Mouse (Mus musculus): ENCODE measurements around the gene Ephb2. TPM values are rescaled to one million over a fixed set of nuclear protein-coding genes. Genes with fewer than 3 reads are reported as not detected.

Ephb2 gene
- polyA plus RNA-seq, 1 experiment from 2014 or later = 4.6 TPM

GRCm38 (mm10) chr4:136601476-136601875 lies 234.3 kb downstream of the Ephb2 start:
- no peaks in the 10 kb centered on the region for H3K36me3 ChIP-seq (ENCODE audit: insufficient read depth, low read length)
- peak overlapping the region; percentile 56 for H3K4me2 ChIP-seq (ENCODE audit: low read length)
- WGBS = 3% methylated on average over 13 of the region's 13 CpGs
- TF ChIP-seq CTCF (IDR thresholded peaks at IDR 0.05; ENCODE audit: low read depth) = no peak
- peak overlapping the region; percentile 97 for H3K4me3 ChIP-seq (replicated peaks; ENCODE audit: low read depth, low read length)
- H3K9me3 ChIP-seq (replicated peaks; ENCODE audit: low read length) = no peaks in the 10 kb centered on the region
- H3K27me3 ChIP-seq (ENCODE audit: insufficient read depth, low read length) = no peaks in the 10 kb centered on the region
- ATAC-seq (replicated peaks; ENCODE audit: low FRiP score, low read depth) (no peak), DNase-seq (ENCODE audit: low spot score) (peak; percentile 35)
- peaks cover 6% of the 10 kb centered on the region for H3K4me1 ChIP-seq (replicated peaks; ENCODE audit: insufficient read depth, low read length)
- peak overlapping the region; percentile 91 for H3K27ac ChIP-seq
- H3K9ac ChIP-seq (ENCODE audit: low read depth, low read length) = peak overlapping the region; percentile 99

- H3K27me3 ChIP-seq (ENCODE audit: insufficient read depth, low read length) = no peaks in the 10 kb centered on the region
- H3K4me2 ChIP-seq (ENCODE audit: low read length) = peak overlapping the region; percentile 56
- no peaks in the 10 kb centered on the region for H3K9me3 ChIP-seq (replicated peaks; ENCODE audit: low read length)
- H3K27ac ChIP-seq = no peak overlapping the region
- ATAC-seq (replicated peaks; ENCODE audit: low FRiP score, low read depth) = no peak
- peaks cover 6% of the 10 kb centered on the region for H3K4me1 ChIP-seq (replicated peaks; ENCODE audit: insufficient read depth, low read length)
- TF ChIP-seq CTCF (IDR thresholded peaks at IDR 0.05; ENCODE audit: low read depth) = no peak
- no peaks in the 10 kb centered on the region for H3K36me3 ChIP-seq (ENCODE audit: insufficient read depth, low read length)
- H3K4me3 ChIP-seq (replicated peaks; ENCODE audit: low read depth, low read length) = no peak overlapping the region
- DNase-seq (ENCODE audit: low spot score) = no peak
- WGBS = 70% methylated on average over 2 of the region's 2 CpGs
- H3K9ac ChIP-seq (ENCODE audit: low read depth, low read length) = no peak overlapping the region
Measured at GRCm38 (mm10) chr4:136600536-136600935, 235.3 kb downstream of the Ephb2 start.

- ATAC-seq (replicated peaks; ENCODE audit: low FRiP score, low read depth) (no peak), DNase-seq (ENCODE audit: low spot score) (no peak)
- Histone ChIP-seq H3K36me3 (ENCODE audit: insufficient read depth, low read length) (no peaks in the 10 kb centered on the region), H3K4me1 (replicated peaks; ENCODE audit: insufficient read depth, low read length) (peaks cover 6% of the 10 kb centered on the region), H3K27me3 (ENCODE audit: insufficient read depth, low read length) (no peaks in the 10 kb centered on the region), H3K9me3 (replicated peaks; ENCODE audit: low read length) (no peaks in the 10 kb centered on the region), H3K4me3 (replicated peaks; ENCODE audit: low read depth, low read length) (no peak overlapping the region), H3K27ac (no peak overlapping the region), H3K4me2 (ENCODE audit: low read length) (no peak overlapping the region), H3K9ac (ENCODE audit: low read depth, low read length) (no peak overlapping the region)
- WGBS = over 99% methylated on average over 3 of the region's 3 CpGs
- TF ChIP-seq CTCF (IDR thresholded peaks at IDR 0.05; ENCODE audit: low read depth) = peak; percentile 34; the same call in 1 of the 2 replicates
Measured at GRCm38 (mm10) chr4:136599869-136600268, 235.9 kb downstream of the Ephb2 start.

DNA sequence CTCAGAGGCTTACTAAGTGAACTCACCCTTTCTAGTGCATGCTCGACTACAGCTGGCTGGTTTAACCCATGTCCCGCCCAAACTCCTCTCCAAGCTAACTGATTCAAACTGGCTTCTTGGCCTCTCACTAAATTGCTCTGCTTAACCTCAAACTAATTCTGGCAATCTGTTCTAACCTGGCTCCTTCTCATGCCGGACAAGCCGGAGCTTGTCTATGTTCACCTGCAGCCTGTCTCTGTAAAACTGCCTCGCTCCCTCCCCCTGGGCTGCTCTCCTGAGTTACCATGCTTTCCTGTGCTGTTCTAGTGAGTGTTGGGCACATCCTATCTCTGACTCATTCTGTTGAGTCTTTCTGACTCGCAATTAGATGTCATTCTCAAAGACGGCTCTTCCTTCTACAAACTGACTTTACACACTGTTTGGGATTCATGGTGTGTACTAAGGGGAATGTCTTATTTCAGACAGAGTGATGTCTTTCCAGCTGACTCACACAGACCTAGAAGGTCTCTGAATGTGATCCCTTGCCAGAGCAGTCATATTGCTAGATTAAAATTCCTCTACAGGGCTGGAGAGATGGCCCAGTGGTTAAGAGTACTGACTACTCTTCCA lies 237.4 kb downstream of the Ephb2 start:
- DNase-seq (ENCODE audit: low spot score) (no peak), ATAC-seq (replicated peaks; ENCODE audit: low FRiP score, low read depth) (no peak)
- Histone ChIP-seq H3K27me3 (ENCODE audit: insufficient read depth, low read length) (no peaks in the 10 kb centered on the region), H3K4me1 (replicated peaks; ENCODE audit: insufficient read depth, low read length) (peaks cover 11% of the 10 kb centered on the region), H3K27ac (no peak overlapping the region), H3K4me3 (replicated peaks; ENCODE audit: low read depth, low read length) (no peak overlapping the region), H3K9me3 (replicated peaks; ENCODE audit: low read length) (no peaks in the 10 kb centered on the region), H3K36me3 (ENCODE audit: insufficient read depth, low read length) (no peaks in the 10 kb centered on the region), H3K9ac (ENCODE audit: low read depth, low read length) (no peak overlapping the region), H3K4me2 (ENCODE audit: low read length) (no peak overlapping the region)
- no peak for TF ChIP-seq CTCF (IDR thresholded peaks at IDR 0.05; ENCODE audit: low read depth)
- WGBS = 87% methylated on average over 7 of the region's 7 CpGs

Small RNA genes lying within 50 kb of the gene (microRNA-seq; reads per million reads assigned to microRNA genes)
- not detected for gene Gm22180

Other genes with a start within 250 kb of the Ephb2 start
- 28.8 TPM in 2 replicates for gene Kdm1a, start 233.3 kb downstream of the Ephb2 start, polyA plus RNA-seq (2015; fragmentation: Nextera tagmentation; extraction: Ambion mirVana)
- not detected in 2 replicates for gene Tex46, start 225.6 kb downstream of the Ephb2 start, polyA plus RNA-seq (2015; fragmentation: Nextera tagmentation; extraction: Ambion mirVana)
- gene Lactbl1, start 213.4 kb downstream of the Ephb2 start, polyA plus RNA-seq (2015; fragmentation: Nextera tagmentation; extraction: Ambion mirVana) = not detected in 2 replicates
- gene C1qb, start 50.2 kb upstream of the Ephb2 start, polyA plus RNA-seq (2015; fragmentation: Nextera tagmentation; extraction: Ambion mirVana) = 54.4 and 69.0 TPM in 2 replicates
- gene C1qc, start 57.1 kb upstream of the Ephb2 start, polyA plus RNA-seq (2015; fragmentation: Nextera tagmentation; extraction: Ambion mirVana) = 27.2 and 34.6 TPM in 2 replicates
- gene C1qa, start 62.8 kb upstream of the Ephb2 start, polyA plus RNA-seq (2015; fragmentation: Nextera tagmentation; extraction: Ambion mirVana) = 30.2 and 35.8 TPM in 2 replicates
- gene Epha8, start 120.8 kb upstream of the Ephb2 start, polyA plus RNA-seq (2015; fragmentation: Nextera tagmentation; extraction: Ambion mirVana) = 0.24 and 0.63 TPM in 2 replicates
- gene Zbtb40, start 212.8 kb upstream of the Ephb2 start, polyA plus RNA-seq (2015; fragmentation: Nextera tagmentation; extraction: Ambion mirVana) = 1.8 and 2.0 TPM in 2 replicates

Data from kidney, postnatal 0 days (tissue).